Mouse (Mus musculus) kidney, adult 9 months (tissue): ENCODE measurements around the gene Pmfbp1.
"Not testable (repeated sequence)": the region's sequence is repeated elsewhere in the genome, so short reads cannot be mapped to it uniquely, and the experiment has no call there.

Source experiments
- DNase-seq: peaks from one replicate; pipeline ENCODE4 v3.0.0; 2022

The Pmfbp1 gene

DNA sequence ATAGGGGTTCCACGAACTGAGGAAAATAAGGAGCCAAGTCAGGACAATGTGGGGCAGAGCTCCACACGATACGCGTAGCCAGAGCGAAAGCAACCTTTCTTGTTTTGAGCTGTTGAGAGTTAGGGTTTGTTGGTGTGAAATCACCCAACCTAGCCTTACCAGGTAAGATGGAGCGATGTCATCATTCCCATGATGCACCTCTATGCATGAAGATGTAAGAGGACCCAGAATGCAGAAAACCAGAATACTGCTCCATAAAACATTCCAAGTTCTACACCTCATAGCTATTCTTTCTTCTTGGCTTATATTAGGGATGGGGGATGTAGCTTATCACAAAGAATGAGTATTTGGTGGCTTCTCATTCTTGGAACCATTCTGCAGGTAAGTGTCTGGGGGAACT is at the start of gene Pmfbp1:
TSS of gene Pmfbp1 (plus strand) at position 301 of the 400 bp plus-strand sequence.
- DNase-seq: no peak

DNA sequence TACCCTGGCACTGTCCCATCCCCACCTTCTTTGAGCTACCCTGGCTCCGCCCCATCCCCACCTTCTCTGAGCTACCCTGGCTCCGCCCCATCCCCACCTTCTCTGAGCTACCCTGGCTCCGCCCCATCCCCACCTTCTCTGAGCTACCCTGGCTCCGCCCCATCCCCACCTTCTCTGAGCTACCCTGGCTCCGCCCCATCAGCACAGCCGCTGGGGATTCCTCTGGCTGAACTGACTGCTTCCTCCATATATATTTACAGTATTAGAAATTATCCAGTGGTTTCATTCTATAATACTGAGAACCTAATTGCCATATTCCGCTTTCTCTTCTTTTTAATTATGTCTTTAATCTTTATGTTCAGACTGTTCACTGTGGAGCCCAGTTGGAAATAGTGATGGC is 46.9 kb upstream of the Pmfbp1 start:
- DNase-seq: not testable (repeated sequence)

DNA sequence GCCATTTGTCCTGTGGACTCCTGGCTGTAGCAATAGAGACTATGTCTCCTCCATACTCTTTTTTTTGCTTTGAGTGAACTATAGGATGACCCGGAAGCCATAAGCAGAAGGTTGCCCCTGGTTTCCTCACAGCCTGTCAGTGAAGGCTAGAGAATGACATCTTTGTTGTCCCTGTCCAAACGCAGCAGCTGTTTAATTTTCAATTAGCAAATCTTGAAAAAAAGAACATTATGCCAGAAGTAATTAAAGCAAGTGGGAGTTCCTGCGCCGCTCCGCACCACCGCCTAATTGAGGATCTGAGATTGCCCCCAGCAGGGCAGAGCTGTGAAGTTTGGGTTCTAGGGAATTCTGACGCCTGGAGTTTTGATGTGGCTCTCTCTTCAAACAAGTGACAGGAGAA is 42.8 kb upstream of the Pmfbp1 start:
- DNase-seq: no peak

DNA sequence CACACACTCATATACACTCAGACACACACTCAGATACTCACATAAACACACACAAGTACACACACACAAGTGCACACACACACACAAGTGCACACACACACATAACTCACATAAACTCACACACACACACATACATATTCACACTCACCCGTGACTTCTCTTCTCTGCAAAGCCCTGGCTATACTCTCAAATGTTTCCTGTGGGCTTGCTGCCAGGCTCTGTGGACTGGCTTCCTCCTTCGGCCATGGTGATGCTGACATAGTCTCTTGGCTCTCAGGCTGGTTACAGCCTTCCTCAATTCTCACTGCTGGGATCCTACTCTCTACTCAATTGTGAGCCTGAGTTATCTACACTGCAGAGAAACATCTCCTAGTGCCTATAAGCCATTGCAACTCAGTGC is 38.7 kb upstream of the Pmfbp1 start:
- no peak for DNase-seq

DNA sequence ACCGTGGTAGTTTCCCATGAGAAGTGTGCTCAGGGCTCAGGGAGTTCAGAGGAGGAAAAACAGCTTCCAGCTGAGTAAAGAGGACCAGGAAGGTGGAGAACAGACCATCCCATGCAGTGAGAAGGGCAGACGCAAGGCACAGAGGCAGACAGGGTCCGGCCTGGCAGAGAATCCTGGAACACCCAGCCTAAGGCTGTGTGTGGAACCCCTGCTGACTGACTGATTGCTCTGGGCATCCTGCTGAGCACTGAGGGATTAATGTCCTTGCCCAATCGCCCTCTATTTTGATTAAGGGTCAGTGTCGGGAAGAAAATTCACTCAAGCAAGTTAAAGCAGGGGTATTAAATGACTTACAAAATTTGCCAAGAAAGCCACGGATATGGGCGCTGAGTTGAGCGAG is 36.4 kb upstream of the Pmfbp1 start:
- DNase-seq: no peak

DNA sequence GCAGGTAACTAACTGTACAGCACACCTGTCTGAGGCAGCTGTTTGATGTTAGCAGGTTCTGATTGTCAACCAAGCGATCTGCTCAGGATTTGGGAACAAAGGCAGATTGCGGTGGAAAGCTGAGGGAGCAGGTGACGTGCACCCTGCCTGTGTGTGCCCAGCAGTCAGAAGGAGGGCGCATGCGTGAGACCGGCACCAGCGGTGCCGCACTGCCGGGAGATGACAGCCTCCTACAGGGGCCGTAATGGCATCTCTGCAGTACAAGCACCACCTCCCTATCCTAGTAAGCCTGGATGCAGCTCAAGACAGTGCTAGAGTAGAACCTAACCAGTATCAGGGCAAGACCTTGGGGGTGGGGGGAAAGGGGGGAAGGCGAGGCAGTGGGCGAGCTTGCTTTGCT is 35.2 kb upstream of the Pmfbp1 start:
- no peak for DNase-seq

- no peak for DNase-seq
Observed at GRCm38 (mm10) chr8:109463075-109463474, 30.8 kb upstream of the Pmfbp1 start.

DNA sequence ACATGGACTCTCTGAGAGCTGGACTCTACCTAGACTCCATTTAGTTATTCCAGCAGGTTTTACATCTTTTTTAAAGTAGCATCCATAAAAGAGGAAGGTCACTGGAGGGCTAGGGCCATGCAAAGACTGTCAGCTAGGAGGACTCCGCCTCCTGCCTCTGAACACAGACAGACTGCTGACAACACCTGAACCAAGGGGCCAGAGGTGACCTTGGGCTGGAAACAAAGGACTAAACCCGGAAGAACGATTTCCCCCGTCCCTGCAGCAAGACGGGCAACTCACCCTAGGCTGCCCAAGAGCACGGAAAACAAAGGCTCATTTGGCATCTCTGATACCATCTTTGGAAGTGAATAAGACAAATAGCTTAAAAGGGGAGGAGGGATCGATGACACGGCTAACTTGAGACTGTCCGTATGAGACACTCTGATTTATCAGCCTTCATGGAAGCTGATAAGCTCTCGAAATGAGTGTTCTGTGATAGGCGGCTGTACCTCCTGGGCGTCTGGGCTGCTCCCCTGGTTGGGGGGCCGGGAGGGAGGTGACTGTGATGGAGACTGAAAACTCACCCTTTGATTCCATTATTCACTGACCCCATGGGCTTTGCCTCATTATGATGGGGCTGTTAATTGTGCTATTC is 30.0 kb upstream of the Pmfbp1 start:
- DNase-seq: no peak

- peak; percentile 5 for DNase-seq
Observed at GRCm38 (mm10) chr8:109464451-109464891, 29.4 kb upstream of the Pmfbp1 start.

- DNase-seq: no peak
Observed at GRCm38 (mm10) chr8:109465056-109465455, 28.8 kb upstream of the Pmfbp1 start.

DNA sequence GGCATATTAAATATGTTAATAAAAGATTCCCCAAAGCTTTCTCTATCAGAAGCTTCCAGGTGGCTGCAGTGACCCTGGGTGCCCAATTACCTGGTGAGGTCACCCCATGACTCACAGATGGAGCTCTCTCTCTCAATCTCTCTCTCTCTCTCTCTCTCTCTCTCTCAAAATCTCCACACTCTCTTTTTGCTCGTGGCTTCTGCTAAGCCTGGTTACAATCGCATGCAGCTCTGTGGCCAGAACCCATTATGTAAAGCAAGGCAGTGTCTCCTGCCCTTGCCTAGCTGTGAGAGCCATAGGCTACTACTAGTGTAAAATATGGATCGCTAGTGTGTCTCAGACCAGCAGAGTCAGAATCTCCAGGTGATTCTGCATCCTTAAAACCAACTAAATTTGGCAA is 28.1 kb upstream of the Pmfbp1 start:
- DNase-seq: no peak

- DNase-seq: no peak
Observed at GRCm38 (mm10) chr8:109467516-109467915, 26.3 kb upstream of the Pmfbp1 start.

GRCm38 (mm10) chr8:109468112-109468511 is 25.7 kb upstream of the Pmfbp1 start:
- DNase-seq: no peak

DNA sequence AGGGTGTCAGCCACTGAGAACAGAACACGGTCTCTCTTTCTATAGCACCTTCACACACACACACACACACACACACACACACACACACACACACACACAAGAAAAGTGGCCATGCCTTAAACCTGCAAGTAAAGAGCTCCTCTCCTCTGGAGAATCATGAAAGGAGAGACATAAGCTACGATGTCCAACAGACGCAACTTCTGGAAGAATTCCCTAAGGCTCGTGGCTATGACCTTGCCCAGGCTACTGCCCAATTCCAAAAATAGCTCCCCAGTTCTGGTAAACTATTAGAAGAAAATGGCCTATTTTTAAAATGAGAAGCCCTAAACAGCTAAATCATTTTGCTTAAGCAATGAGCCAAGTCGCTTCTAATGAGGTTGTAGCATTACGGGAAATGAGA is 22.0 kb upstream of the Pmfbp1 start:
- DNase-seq: no peak

DNA sequence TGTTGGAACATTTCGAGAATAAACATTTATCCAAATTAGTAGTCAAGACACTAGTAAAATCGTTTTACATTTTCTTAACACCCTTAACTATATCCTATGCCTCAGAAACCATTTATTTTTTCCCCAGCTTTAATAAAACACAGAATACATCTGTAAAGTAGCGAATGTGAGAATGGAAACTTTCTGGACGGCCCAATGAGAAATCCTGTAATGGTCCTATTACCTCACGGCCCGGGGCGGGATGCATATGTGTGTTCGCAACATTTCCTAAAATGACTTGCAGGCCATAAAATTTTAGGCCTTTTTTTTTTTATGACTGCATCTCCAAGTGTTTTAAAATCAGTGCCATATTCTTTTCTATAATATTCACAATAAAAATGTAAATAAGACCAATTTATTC is 21.4 kb upstream of the Pmfbp1 start:
- no peak for DNase-seq

- DNase-seq: no peak
Observed at GRCm38 (mm10) chr8:109474442-109475121, 19.2 kb upstream of the Pmfbp1 start.

GRCm38 (mm10) chr8:109475436-109475835 is 18.4 kb upstream of the Pmfbp1 start:
- no peak for DNase-seq

DNA sequence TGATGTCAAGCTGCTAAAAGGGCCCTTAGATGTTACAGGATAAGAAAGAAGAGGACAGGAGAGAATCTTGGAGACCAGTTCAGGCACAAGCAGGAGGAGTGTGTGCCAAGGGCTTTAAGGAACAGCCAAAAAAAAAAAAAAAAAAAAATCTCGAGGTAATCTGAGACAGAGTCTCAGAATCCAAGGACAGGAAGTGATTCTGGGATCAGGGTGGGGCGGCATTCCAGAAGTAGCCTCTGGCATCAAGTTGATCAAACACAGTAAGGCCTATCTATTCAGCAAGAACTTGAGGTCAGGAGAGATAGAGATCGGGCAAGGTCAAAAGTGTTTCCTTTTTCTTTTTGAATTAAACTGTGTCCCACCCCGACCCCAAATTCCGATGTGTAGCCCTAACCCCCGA is 15.2 kb upstream of the Pmfbp1 start:
- no peak for DNase-seq

- DNase-seq: no peak
Observed at GRCm38 (mm10) chr8:109484741-109485140, 9.1 kb upstream of the Pmfbp1 start.

DNA sequence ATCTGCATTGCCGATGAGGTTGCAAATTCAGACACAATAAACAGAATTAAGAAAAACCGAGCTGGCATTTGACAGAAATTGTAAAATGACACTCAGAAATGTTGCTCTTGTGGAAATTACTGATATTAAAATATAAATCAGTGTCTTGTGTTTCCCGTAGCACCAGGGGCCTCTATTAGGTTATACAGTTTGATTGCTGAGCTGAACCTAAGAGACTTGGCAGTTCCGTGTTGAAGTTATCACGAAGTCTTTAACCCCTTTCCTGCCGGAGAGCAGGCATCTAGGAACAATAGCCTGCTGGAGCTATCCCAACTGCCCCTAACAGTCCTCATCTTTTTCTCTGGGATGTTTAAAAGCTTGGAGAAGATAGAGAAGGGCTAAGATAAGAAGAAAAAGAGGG is 8.3 kb upstream of the Pmfbp1 start:
- DNase-seq: no peak

DNA sequence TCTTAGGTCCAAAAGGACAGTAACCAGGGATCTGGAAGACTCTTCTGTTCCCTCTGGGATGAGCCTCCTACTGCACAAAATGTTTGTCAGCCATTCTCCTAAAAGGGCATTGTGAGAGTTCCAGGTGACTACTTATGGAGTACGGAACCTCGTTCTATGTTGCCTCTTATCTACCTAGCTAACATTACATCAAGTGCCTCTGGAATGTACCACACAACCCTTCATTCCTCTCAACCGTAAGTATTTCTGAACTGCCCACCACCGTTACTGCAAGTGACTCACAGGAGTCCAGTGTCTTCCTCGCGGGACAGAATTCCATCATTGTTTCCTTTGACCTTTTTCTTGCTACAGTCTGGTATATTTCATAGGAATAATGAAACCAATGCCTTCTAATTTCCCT is 1.0 kb upstream of the Pmfbp1 start:
- no peak for DNase-seq

DNA sequence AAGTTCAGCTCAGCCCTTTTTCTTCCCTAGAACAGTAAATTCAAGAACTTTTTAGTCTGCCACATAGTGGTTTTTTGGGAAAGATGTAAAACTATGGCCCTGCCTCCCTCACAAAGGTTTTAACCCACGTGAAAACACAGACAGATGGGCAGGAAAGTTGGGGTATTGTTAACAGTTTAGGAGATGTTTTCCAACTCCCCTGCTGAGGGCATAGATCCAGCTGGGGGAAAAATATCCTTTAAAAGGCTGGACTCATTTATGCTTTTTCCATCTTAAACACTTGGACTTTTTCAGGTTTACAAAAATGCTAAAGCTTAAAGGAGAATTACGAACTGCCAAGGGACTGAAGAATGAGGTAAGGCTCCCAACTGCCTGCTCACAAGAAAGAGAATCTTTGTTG is 774 bp downstream of the Pmfbp1 start:
- no peak for DNase-seq

GRCm38 (mm10) chr8:109497431-109497830 is 3.6 kb downstream of the Pmfbp1 start:
- no peak for DNase-seq

DNA sequence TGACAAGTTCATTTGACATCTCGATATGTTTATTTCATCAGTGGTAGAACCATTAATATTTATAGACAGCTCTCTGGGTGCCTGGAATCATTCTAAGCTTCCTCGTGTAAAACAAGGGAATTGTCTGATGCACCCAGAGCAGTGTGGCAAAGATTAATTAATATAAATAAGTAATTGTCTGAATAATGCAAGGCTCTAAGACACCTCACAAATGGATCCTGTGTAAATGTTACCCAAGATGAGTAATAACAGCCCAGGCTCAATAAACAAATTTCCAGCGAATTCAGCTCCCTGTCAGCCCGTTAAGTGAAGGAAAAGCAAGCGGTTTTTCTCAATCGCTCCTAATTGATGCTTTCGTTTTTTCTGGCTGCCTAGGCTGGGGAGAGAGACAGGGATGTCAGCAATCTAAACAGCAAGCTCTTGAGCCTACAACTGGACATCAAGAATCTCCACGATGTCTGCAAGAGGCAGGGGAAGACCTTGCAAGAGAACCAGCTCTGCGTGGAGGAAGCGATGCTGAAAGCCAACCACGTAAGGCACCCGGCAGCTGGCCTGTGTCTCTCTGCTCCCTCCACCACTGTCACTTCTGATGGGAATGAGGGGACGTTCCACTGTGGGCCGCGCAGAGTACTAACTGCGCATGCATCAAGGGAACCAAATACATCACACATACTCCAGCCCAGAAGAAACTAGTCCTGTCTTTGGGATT is 5.3 kb downstream of the Pmfbp1 start:
- no peak for DNase-seq
